Mouse (Mus musculus) hematopoietic stem cell, adult 5-6 weeks (primary cell): ENCODE data around the gene Ssx2ip. TPM values are rescaled to one million over a fixed set of nuclear protein-coding genes. Genes with fewer than 3 reads are reported as not detected.

ENCODE experiments used
- ATAC-seq, 2 experiments: fragments of 125-278 bp in 1 of 2; replicated peaks in 1 of 2; 2 replicates each; pipeline ENCODE4 v1.8.0; 2016 to 2017; ENCODE audit warnings: inconsistent platforms in 2 of 2, mild to moderate bottlenecking in 2 of 2, moderate number of reproducible peaks in 2 of 2, low read depth in 1 of 2, moderate TSS enrichment in 1 of 2; ENCODE audit not compliant: low FRiP score in 2 of 2, poor library complexity in 2 of 2, severe bottlenecking in 2 of 2, insufficient read depth in 1 of 2, low TSS enrichment in 1 of 2
- total RNA-seq: library from RNA; stranded (forward); fragments of 172-1452, 232-1000 nt; gene quantifications from 2 replicates; pipeline ENCODE4 v1.2.3, GENCODE M21; 2017

Gene Ssx2ip
- 20.1 and 34.4 TPM in 2 replicates for total RNA-seq

- ATAC-seq: peak; percentile 90 to 91
Observed at GRCm38 (mm10) chr3:146404311-146405201, at the start of gene Ssx2ip. Ssx2ip (plus strand) TSS chr3:146404642.

DNA sequence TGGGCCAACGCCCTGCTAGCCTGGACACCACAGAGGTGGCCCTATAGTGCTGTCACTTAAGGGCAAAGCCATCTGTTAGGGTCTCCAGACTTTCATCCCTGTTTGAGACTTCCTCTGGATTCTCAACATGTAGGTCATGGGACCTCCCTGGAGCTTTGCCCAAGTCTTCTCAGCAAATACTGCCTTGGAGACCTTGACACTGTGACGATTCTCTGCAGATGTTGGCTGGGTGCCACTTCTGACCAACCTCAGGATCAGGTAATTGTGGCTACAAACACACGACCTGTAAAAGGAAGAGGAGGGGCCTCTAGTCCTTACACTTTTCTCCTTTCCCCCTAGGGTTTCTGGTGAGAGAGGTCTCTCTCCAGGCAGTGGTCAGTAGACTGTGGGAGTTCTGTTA lies 49.3 kb upstream of the Ssx2ip start:
- ATAC-seq: no peak

GRCm38 (mm10) chr3:146365471-146365870 lies 39.0 kb upstream of the Ssx2ip start:
- no peak for ATAC-seq

- no peak; a peak in 1 of 4 replicates for ATAC-seq
Observed at GRCm38 (mm10) chr3:146367058-146367457, 37.4 kb upstream of the Ssx2ip start.

GRCm38 (mm10) chr3:146370553-146371095 lies 33.8 kb upstream of the Ssx2ip start:
- ATAC-seq: peak in 1 of 2 experiments; percentile 58; a peak in 2 of 4 replicates

DNA sequence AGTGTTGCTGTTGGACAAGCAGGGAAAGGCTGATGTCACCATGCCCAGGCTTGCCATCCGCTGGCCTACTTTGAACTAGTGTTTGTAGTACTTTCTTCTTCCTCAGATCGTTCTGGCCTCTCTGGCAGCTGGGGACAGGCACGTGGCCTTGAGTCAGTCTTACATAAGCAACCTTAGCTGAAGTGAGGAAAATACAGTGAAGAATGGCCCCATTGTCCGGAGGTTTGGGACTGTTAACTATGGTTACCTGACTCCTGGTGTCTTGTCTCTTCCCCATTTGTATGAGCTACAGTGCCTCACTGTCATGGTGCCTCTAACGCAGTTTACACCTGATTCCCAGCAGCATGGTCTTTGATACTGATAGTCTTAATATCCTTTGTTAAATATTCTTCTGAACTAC lies 33.2 kb upstream of the Ssx2ip start:
- ATAC-seq: no peak

- ATAC-seq: no peak
Observed at GRCm38 (mm10) chr3:146374596-146375175, 29.8 kb upstream of the Ssx2ip start.

GRCm38 (mm10) chr3:146375224-146375657 lies 29.2 kb upstream of the Ssx2ip start:
- ATAC-seq: no peak

DNA sequence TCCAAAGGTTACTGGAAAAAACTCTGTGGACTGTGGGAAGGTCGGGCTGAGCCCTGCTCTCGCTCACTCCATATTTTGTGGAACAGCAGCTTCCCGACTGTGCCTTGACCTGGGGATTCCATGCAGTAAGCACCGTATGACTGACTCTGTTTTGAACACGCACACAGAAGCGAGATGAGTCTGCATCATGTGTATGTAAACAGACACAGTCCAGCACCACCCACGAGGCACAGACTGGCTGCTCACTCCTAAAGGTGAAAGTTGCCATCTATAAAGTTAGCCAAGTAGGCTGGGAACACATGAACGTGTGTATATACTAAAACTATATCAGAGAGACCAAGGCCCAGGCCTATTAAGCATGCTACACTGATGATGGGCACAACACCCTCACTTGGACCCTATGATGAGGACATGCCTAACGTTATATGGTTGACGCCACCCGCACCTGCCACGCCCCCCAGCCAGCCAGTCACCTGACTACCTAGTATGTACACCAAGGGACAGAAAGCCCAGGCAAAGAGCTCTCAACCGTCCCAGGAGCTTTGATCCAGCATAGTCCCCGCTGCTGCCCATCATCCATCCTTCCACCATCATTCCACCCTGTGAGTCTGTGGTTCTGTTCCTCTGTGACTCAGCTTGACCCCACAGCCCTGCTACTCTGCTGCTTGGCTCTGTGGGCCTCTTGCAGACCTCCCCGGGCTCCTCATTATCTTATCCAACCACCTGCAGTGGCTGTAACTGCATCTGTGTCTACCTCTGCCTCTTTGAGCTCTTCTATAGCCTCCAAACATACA lies 27.9 kb upstream of the Ssx2ip start:
- no peak for ATAC-seq

GRCm38 (mm10) chr3:146377216-146377615 lies 27.2 kb upstream of the Ssx2ip start:
- ATAC-seq: no peak

GRCm38 (mm10) chr3:146378753-146379152 lies 25.7 kb upstream of the Ssx2ip start:
- no peak for ATAC-seq

DNA sequence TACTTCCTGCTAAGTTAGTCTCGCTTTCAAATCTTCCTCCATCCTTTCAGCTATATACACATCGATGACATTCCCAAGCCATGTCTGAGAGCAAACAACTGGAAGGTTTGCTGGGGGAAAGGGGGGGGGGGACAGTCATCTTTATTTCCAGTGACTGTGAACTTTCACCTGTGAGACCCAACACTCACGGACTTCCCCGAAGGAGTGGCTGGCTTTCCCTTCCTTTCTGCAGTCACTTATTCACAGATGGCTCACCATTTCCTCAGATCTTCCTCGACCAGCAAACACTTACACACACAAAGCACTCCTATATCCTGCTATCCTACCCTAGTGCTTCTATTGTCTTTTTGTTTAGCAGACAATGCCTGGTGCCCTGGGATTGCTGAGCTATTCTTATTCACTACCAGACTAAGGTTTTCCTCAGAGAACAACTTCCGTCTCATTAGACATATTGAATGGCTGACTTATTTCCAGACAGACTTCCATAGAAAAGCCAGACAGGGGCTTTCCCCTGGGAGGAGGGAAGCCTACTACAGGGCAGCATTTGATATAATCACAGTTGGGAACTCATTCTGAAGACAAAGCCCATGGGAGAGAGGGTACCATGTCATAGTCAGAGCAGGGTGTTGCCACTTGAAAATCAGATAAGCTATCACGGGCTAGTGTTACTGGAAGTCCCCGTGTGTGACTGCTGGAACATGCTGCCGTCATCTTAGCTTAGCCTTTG lies 24.5 kb upstream of the Ssx2ip start:
- no peak for ATAC-seq

DNA sequence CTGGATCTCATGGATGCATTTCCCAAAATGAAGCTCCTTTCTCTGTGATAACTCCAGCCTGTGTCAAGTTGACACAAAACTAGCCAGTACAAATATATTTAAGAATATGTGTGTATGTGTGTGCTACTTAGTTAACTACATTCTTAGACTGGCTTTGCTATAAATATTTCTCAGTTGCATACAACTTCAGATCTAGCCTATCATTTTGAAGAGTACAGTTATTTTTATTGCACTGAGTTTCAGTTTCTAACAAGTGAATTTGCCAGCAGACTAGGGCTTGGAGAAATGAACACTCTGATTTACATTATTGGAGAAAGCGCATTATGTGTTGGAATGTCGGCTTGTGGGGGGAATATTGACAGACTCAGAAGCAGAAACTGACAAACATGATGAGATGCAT lies 23.6 kb upstream of the Ssx2ip start:
- no peak for ATAC-seq

DNA sequence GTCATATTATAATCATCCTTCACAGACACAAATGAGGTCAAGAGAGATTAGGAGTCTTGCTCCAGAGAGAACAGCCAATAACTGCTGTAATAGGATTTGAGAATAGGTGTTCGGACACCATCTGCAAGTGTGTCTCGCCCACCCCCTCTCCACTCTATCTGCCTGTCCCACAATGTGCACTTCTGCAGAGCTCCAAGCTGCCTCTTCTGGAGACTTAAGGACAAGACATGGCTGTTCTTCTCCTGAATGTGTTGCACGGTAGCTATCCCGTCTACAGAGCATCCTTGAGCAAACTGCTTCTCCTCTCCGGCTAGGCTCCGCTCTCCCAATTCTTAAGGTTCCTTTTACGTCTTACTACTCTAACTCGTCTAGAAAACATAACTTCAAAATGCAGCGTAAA lies 23.0 kb upstream of the Ssx2ip start:
- no peak for ATAC-seq

GRCm38 (mm10) chr3:146386800-146387199 lies 17.6 kb upstream of the Ssx2ip start:
- no peak for ATAC-seq

- no peak for ATAC-seq
Observed at GRCm38 (mm10) chr3:146392656-146393321, 11.7 kb upstream of the Ssx2ip start.
